Mouse (Mus musculus): ENCODE measurements around the gene Tmem156.
A peak's percentile ranks its signal among the peaks of the same experiment; 100 is the strongest.
"Not testable (repeated sequence)": the region's sequence is repeated elsewhere in the genome, so short reads cannot be mapped to it uniquely, and the experiment has no call there.

Gene Tmem156

GRCm38 (mm10) chr5:65091921-65092320 lies at the start of gene Tmem156:
Gene Tmem156 (minus strand): TSS chr5:65092132.
- DNase-seq (ENCODE audit: low spot score in 2 of 2): no peak

GRCm38 (mm10) chr5:65141242-65141641 lies 49.3 kb upstream of the Tmem156 start:
- no peak for DNase-seq (ENCODE audit: low spot score in 2 of 2)

- DNase-seq (ENCODE audit: low spot score in 2 of 2): no peak
Observed at GRCm38 (mm10) chr5:65137073-65137472, 45.1 kb upstream of the Tmem156 start.

DNA sequence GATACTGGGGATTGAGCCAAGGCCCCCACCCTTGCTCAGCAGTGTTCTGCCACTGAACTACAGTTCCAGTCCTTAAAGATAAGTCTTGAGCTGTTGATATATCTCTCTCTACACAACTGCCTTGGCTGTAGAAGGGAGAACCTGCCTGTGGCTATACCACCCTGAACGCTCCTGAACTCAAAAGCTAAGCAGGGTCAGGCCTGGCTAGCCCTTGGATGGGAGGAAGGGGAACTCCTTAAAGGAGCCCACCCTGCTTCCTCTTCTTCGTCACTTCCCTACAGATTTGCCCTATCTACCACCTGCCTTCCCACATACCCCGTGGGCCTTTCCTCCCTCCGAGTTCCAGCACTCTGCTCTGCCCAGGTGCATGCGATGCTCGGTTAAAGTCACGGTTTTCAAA lies 44.2 kb upstream of the Tmem156 start:
- no peak for DNase-seq (ENCODE audit: low spot score in 2 of 2)

DNA sequence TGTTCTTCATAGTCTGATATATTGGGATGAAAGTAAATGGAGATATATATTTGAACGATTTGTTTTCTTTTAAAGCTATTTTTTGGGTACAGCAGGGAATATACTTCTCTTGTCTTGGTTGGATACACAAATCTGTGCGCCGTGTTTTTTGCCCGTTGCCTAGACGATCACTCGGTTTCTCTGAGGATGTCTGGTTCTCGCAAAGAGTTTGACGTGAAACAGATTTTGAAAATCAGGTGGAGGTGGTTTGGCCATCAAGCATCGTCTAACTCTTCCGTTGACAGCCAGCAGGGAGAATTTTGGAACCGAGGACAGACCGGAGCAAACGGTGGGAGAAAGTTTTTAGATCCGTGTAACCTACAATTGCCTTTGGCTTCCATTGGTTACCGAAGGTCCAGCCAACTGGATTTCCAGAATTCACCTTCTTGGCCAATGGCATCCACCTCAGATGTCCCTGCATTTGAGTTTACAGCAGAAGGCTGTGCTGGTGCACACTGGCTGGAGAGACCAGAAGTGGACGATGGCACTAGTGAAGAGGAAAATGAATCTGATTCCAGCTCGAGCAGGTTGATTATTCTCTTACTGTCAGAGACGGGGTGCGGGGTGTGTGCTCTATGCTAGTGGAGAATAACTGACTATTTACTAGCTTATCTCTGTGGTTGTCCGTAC lies 39.4 kb upstream of the Tmem156 start:
- DNase-seq (ENCODE audit: low spot score in 2 of 2): no peak

GRCm38 (mm10) chr5:65130528-65131210 lies 38.7 kb upstream of the Tmem156 start:
- no peak for DNase-seq (ENCODE audit: low spot score in 2 of 2)

- no peak for DNase-seq (ENCODE audit: low spot score in 2 of 2)
Observed at GRCm38 (mm10) chr5:65128481-65128880, 36.5 kb upstream of the Tmem156 start.

GRCm38 (mm10) chr5:65126137-65126536 lies 34.2 kb upstream of the Tmem156 start:
- no peak for DNase-seq (ENCODE audit: low spot score in 2 of 2)

GRCm38 (mm10) chr5:65122616-65123015 lies 30.7 kb upstream of the Tmem156 start:
- DNase-seq (ENCODE audit: low spot score in 2 of 2): no peak

- peak in 1 of 2 experiments; percentile 20 for DNase-seq (ENCODE audit: low spot score in 2 of 2)
Observed at GRCm38 (mm10) chr5:65119918-65120317, 28.0 kb upstream of the Tmem156 start.

- no peak for DNase-seq (ENCODE audit: low spot score in 2 of 2)
Observed at GRCm38 (mm10) chr5:65119495-65119894, 27.6 kb upstream of the Tmem156 start.

DNA sequence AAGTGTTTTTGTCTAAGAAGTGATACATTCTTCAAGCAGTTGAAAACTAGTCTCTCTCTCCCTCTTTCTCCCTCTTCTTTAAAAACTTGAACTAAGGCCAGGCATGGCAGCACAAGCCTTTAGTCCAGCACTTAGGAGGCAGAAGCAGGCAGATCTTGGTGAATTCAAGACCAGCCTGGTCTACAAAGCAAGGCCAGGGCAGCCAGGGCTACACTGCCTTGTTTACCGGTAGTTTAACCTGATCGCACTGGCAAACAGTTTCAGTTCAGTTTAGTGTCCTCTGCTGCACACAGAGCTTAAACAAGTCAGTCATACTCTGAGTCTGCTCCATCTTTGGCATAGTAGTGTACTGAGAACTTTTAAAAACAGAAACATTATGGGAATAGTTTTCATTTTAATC lies 24.9 kb upstream of the Tmem156 start:
- DNase-seq (ENCODE audit: low spot score in 2 of 2): peak in 1 of 2 experiments; percentile 31

- DNase-seq (ENCODE audit: low spot score in 2 of 2): peak in 1 of 2 experiments; percentile 22
Observed at GRCm38 (mm10) chr5:65113323-65113722, 21.4 kb upstream of the Tmem156 start.

- not testable (repeated sequence) for DNase-seq (ENCODE audit: low spot score in 2 of 2)
Observed at GRCm38 (mm10) chr5:65112225-65112624, 20.3 kb upstream of the Tmem156 start.

DNA sequence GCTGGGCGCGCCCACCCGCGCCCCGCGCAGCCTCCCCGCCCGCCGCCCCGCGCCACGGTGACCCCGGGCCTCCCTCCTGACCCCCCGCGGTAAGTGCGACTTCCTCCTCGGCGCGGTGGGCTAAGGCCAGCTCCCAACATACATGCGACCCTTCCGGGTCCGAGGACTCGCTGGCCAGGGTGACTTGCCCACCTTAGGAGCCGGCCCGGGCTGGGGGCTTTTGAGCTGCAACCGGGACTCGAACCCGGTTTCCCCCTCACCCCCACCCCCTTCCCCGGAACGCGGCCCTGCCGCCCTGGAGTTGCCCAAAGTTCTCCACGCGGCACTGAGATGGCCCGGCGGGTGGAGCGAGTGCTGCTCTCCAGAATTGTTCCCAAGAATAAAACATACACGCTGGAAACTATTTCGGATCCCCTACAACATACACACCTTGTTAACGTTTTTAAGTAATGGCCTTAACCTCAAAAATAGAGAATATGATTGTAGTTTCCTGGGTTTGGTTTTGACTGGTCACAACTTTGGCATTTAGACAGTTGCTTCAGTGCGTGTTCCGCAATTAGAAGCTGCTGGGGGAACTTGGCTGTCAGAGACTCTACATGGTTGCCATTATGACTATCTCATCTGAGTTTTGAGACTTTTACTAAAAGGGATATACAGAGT lies 16.0 kb upstream of the Tmem156 start:
- peak; percentile 18 to 41 for DNase-seq (ENCODE audit: low spot score in 2 of 2)

GRCm38 (mm10) chr5:65106876-65107772 lies 15.2 kb upstream of the Tmem156 start, which contains the start of gene Klhl5:
Gene Klhl5 (plus strand): TSS chr5:65107539.
- DNase-seq (ENCODE audit: low spot score in 2 of 2): peak; percentile 74 to 77

DNA sequence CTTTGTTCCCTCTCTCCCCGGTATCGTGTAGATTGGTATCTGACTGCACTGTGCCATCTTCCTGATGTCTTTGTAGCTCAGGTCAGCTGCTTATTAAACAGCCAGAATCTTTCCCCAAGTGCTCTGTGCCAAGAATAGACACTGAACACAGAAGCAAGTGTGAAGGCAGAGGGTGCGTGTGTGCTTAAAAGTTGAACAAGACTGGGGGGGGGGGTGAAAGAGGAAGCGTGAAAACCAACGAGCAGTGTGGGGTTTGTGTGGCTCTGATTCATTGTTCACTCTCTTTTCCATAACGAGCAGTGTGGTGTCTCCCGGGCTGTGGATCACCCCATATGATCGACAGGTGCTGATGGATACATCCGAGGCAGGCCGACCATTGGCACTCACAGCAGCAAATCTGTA lies 10.7 kb upstream of the Tmem156 start:
- peak; percentile 26 to 31 for DNase-seq (ENCODE audit: low spot score in 2 of 2)

DNA sequence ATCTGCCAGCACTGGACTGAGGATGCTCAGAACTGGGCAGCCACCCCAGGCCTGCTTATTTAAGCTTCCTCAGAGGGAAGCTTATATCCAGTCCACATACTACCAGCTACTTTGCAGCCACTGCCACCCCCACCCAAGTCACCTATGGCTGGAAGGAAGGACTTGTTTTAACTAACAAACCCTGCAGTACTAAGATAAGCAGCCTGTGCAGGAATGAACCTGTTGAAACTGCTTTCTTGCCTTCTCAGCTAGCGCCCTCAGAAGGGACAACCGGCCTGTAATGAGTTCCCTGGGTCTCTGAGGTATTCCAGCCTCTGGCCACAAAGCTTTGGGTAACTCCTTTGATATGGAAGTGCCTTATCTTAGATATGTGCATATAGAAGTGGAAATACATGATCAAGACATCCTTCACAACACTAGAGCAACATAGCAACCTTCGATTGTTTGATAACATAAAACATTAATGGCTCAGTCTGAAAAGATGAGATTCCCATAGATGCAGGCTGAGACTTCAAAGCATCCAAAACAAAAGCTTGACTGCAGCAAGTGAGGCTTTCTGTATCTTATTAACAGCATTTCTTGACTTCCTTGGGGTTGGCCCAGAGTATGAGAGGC lies 10.2 kb upstream of the Tmem156 start:
- no peak for DNase-seq (ENCODE audit: low spot score in 2 of 2)

DNA sequence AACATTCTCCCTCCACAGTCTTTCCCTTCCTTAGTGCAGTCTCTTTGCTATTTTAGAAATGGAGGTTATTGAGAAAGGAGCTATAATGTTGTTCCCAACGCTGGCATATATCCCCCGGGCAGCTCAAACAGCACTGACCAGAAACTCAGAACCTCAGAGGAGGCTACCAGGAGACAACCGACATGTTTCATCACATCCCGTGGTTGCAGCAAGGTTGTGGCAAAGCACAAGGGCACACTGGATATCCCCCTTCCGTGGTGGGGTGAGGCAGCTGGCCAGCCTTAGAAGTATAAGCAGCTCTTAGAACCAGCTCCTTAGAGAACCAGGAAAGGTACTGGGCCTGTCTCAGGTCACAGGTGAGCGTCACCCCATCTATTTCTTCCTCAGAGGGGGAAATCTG lies 9.7 kb upstream of the Tmem156 start:
- DNase-seq (ENCODE audit: low spot score in 2 of 2): peak in 1 of 2 experiments; percentile 23

- no peak for DNase-seq (ENCODE audit: low spot score in 2 of 2)
Observed at GRCm38 (mm10) chr5:65101209-65101608, 9.3 kb upstream of the Tmem156 start.

GRCm38 (mm10) chr5:65100002-65100401 lies 8.1 kb upstream of the Tmem156 start:
- no peak for DNase-seq (ENCODE audit: low spot score in 2 of 2)

All from spleen, postnatal 36 days (tissue).